Mouse (Mus musculus): ENCODE measurements at regions not wholly inside any gene's neighbourhood (a gene's known extent, or its start where the extent isn't known, plus 50 kb on each side); places are given as distances from the start of the nearest gene placed in this dataset.

DNA sequence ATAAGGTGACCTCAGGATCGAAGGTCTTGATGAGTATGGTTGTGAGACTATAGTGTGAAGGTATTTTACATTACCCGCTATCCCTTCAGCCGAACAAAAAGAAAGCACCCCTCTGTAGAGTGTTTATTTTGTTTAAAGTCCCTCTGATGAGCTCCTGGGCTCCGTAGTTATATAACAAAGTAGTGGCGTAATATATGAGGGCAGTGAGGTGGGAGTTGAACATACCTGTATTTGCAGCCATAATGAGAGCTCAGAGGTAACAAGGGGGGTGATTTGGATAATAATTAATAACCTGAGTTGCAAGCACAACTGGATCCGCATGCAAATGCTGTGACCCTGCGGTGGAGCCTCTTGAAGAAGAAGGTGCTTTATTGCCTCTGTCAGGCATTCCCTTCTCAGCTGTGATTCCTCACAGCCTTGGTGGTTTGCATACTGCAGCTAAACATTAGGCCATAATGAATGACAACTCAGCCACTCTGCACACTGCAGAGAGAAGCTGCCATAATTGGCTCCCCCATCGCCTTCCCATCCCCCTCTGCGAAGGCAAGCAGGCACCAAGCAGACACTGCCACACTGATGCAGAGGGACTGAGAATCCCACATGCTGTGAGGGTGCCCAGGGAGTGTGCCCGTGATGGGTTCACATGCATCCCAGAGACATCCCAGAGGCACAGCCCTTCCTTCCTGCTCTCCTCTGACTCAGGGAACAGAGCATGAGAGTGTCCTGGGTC, 163.3 kb downstream of the Nuf2 start:
- no peaks in the 10 kb centered on the region for H3K27me3 ChIP-seq (ENCODE audit: control insufficient read depth, insufficient read depth, low read length)

DNA sequence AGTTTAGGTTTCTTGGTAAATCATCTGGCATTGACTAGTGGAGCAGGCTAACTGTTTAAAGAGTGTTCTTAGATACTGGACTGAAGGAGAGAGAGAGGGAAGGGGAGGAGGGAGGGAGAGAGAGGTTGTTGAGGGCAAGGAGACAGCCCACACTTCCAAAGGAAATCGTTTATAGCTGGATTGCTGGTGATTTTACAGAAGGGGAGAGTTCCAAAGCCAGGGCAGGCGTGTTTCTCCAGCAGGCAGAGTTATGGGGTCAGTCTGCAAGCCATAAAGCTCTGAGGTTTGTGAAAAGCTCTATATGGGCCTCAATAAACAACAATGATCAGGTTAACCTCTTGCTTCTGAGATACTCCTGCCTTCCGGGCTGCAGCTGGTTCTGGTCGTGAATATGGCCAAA, 163.9 kb downstream of the Nuf2 start:
- Histone ChIP-seq H3K4me1 (ENCODE audit: control insufficient read depth, insufficient read depth, insufficient read length, low read length) (no peaks in the 10 kb centered on the region), H3K4me3 (ENCODE audit: low read depth, low read length) (no peak overlapping the region), H3K36me3 (ENCODE audit: control insufficient read depth, insufficient read depth, low read length) (no peaks in the 10 kb centered on the region), H3K27ac (ENCODE audit: insufficient read depth, low read depth, low read length) (no peak overlapping the region), H3K27me3 (ENCODE audit: control insufficient read depth, insufficient read depth, low read length) (no peaks in the 10 kb centered on the region)
- WGBS, result 32% methylated on average over 4 of the region's 4 CpGs
- TF ChIP-seq CTCF (IDR thresholded peaks at IDR 0.05; ENCODE audit: extremely low read depth, insufficient read length, insufficient replicate concordance, low read depth, low read length) (no peak), POLR2A (IDR thresholded peaks at IDR 0.05; ENCODE audit: low read depth, low read length) (no peak)

More for the DNA sequence above, 163.3 kb downstream of the Nuf2 start:
- H3K4me1 ChIP-seq (ENCODE audit: control insufficient read depth, insufficient read depth, insufficient read length, low read length), result no peaks in the 10 kb centered on the region
- no peak overlapping the region for H3K4me3 ChIP-seq (ENCODE audit: low read depth, low read length)
- no peaks in the 10 kb centered on the region for H3K36me3 ChIP-seq (ENCODE audit: control insufficient read depth, insufficient read depth, low read length)
- no peak overlapping the region for H3K27ac ChIP-seq (ENCODE audit: insufficient read depth, low read depth, low read length)
- TF ChIP-seq POLR2A (IDR thresholded peaks at IDR 0.05; ENCODE audit: low read depth, low read length) (no peak), CTCF (IDR thresholded peaks at IDR 0.05; ENCODE audit: extremely low read depth, insufficient read length, insufficient replicate concordance, low read depth, low read length) (no peak)
- 50% methylated on average over 10 of the region's 10 CpGs for WGBS

DNA sequence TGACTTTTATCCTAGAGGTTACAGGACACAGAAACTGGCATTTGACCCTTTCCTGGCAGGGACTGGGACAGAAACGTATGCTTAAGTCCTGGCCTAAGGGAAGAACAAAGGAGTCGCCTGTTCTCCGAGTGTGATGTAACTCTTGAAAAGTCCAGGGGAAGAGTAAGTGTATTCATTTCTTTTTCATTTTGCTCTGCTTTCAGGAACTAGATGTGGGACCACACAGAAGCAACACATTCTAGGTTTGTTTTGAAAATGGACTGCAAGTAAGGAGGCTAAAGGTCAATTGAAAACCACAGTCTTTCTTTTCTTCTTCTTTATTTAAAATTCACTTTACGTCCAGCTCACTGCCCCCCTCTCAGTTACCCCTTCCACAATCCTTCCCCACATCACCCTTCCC, 168.7 kb downstream of the Nuf2 start:
- TF ChIP-seq CTCF (IDR thresholded peaks at IDR 0.05; ENCODE audit: extremely low read depth, insufficient read length, insufficient replicate concordance, low read depth, low read length), result no peak
- no peak for TF ChIP-seq POLR2A (IDR thresholded peaks at IDR 0.05; ENCODE audit: low read depth, low read length)
- Histone ChIP-seq H3K36me3 (ENCODE audit: control insufficient read depth, insufficient read depth, low read length) (no peaks in the 10 kb centered on the region), H3K27ac (ENCODE audit: insufficient read depth, low read depth, low read length) (no peak overlapping the region), H3K27me3 (ENCODE audit: control insufficient read depth, insufficient read depth, low read length) (no peaks in the 10 kb centered on the region), H3K4me3 (ENCODE audit: low read depth, low read length) (no peak overlapping the region), H3K4me1 (ENCODE audit: control insufficient read depth, insufficient read depth, insufficient read length, low read length) (no peaks in the 10 kb centered on the region)
- 72% methylated on average over 4 of the region's 4 CpGs for WGBS

- H3K4me1 ChIP-seq (ENCODE audit: control insufficient read depth, insufficient read depth, insufficient read length, low read length), result no peaks in the 10 kb centered on the region
- 52% methylated on average over 6 of the region's 6 CpGs for WGBS
- no peak overlapping the region for H3K27ac ChIP-seq (ENCODE audit: insufficient read depth, low read depth, low read length)
- no peaks in the 10 kb centered on the region for H3K27me3 ChIP-seq (ENCODE audit: control insufficient read depth, insufficient read depth, low read length)
- H3K4me3 ChIP-seq (ENCODE audit: low read depth, low read length), result no peak overlapping the region
- TF ChIP-seq POLR2A (IDR thresholded peaks at IDR 0.05; ENCODE audit: low read depth, low read length) (no peak), CTCF (IDR thresholded peaks at IDR 0.05; ENCODE audit: extremely low read depth, insufficient read length, insufficient replicate concordance, low read depth, low read length) (no peak)
- H3K36me3 ChIP-seq (ENCODE audit: control insufficient read depth, insufficient read depth, low read length), result no peaks in the 10 kb centered on the region
Observed at GRCm38 (mm10) chr1:169357652-169358241, 173.5 kb downstream of the Nuf2 start.

GRCm38 (mm10) chr1:169354021-169354420, 177.2 kb downstream of the Nuf2 start:
- H3K4me3 ChIP-seq (ENCODE audit: low read depth, low read length), result no peak overlapping the region
- WGBS, result 60% methylated on average over 5 of the region's 5 CpGs
- H3K27ac ChIP-seq (ENCODE audit: insufficient read depth, low read depth, low read length), result no peak overlapping the region
- H3K36me3 ChIP-seq (ENCODE audit: control insufficient read depth, insufficient read depth, low read length), result no peaks in the 10 kb centered on the region
- no peaks in the 10 kb centered on the region for H3K4me1 ChIP-seq (ENCODE audit: control insufficient read depth, insufficient read depth, insufficient read length, low read length)
- no peaks in the 10 kb centered on the region for H3K27me3 ChIP-seq (ENCODE audit: control insufficient read depth, insufficient read depth, low read length)
- TF ChIP-seq POLR2A (IDR thresholded peaks at IDR 0.05; ENCODE audit: low read depth, low read length) (no peak), CTCF (IDR thresholded peaks at IDR 0.05; ENCODE audit: extremely low read depth, insufficient read length, insufficient replicate concordance, low read depth, low read length) (no peak)

DNA sequence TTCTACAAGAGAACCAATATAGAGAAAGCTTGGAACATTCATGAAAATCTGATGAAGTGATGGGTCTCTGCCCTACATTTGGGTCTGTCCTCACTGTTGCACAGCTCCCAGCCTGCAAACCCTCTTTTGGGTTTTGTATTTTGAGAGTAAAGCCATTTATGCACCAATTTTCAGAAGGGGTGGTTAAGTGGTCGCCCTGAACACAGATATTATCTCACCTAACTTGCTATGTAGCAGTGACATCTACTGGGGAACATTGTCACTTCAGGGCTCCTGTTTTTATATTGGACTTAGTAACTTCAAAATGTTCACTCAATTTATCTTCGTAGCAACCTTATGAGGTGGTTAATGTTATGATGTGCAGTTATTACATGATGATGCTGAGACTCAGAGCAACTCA, 183.6 kb downstream of the Nuf2 start:
- H3K4me3 ChIP-seq (ENCODE audit: low read depth, low read length), result no peak overlapping the region
- TF ChIP-seq POLR2A (IDR thresholded peaks at IDR 0.05; ENCODE audit: low read depth, low read length) (no peak), CTCF (IDR thresholded peaks at IDR 0.05; ENCODE audit: extremely low read depth, insufficient read length, insufficient replicate concordance, low read depth, low read length) (no peak)
- no peaks in the 10 kb centered on the region for H3K27me3 ChIP-seq (ENCODE audit: control insufficient read depth, insufficient read depth, low read length)
- no peaks in the 10 kb centered on the region for H3K4me1 ChIP-seq (ENCODE audit: control insufficient read depth, insufficient read depth, insufficient read length, low read length)
- 31% methylated on average over 2 of the region's 2 CpGs for WGBS
- H3K36me3 ChIP-seq (ENCODE audit: control insufficient read depth, insufficient read depth, low read length), result no peaks in the 10 kb centered on the region
- no peak overlapping the region for H3K27ac ChIP-seq (ENCODE audit: insufficient read depth, low read depth, low read length)

GRCm38 (mm10) chr1:169346876-169347275, 184.4 kb downstream of the Nuf2 start:
- 89% methylated on average over 1 of the region's 1 CpGs for WGBS

More at GRCm38 (mm10) chr1:169346876-169347275, 184.4 kb downstream of the Nuf2 start:
- TF ChIP-seq CTCF (IDR thresholded peaks at IDR 0.05; ENCODE audit: extremely low read depth, insufficient read length, insufficient replicate concordance, low read depth, low read length), result no peak
- TF ChIP-seq POLR2A (IDR thresholded peaks at IDR 0.05; ENCODE audit: low read depth, low read length), result no peak
- H3K27me3 ChIP-seq (ENCODE audit: control insufficient read depth, insufficient read depth, low read length), result no peaks in the 10 kb centered on the region
- H3K4me3 ChIP-seq (ENCODE audit: low read depth, low read length), result no peak overlapping the region
- no peaks in the 10 kb centered on the region for H3K4me1 ChIP-seq (ENCODE audit: control insufficient read depth, insufficient read depth, insufficient read length, low read length)
- H3K27ac ChIP-seq (ENCODE audit: insufficient read depth, low read depth, low read length), result no peak overlapping the region
- no peaks in the 10 kb centered on the region for H3K36me3 ChIP-seq (ENCODE audit: control insufficient read depth, insufficient read depth, low read length)
